Mouse (Mus musculus) small intestine, adult 2 months (tissue): ENCODE data around the gene Hsd17b14. TPM values are rescaled to one million over a fixed set of nuclear protein-coding genes. Genes with fewer than 3 reads are reported as not detected.
A peak's percentile ranks its signal among the peaks of the same experiment; 100 is the strongest.

ENCODE experiments used
- H3K27ac ChIP-seq: fragments of 200-500 bp; 2 replicates; pipeline ENCODE4 v1.5.1; 2012; ENCODE audit warnings: low read depth, low read length, control low read depth, inconsistent platforms; ENCODE audit not compliant: insufficient read depth
- H3K27me3 ChIP-seq: fragments of 200-500 bp; 2 replicates; pipeline ENCODE4 v1.6.1; 2012; ENCODE audit warnings: mild to moderate bottlenecking, moderate library complexity, low read length, inconsistent platforms; ENCODE audit not compliant: control insufficient read depth, insufficient read depth
- H3K36me3 ChIP-seq: fragments of 200-500 bp; 2 replicates; pipeline ENCODE4 v1.6.1; 2012; ENCODE audit warnings: mild to moderate bottlenecking, low read length, control low read depth, inconsistent platforms; ENCODE audit not compliant: control insufficient read depth, insufficient read depth
- H3K4me1 ChIP-seq: fragments of 200-500 bp; 2 replicates; pipeline ENCODE4 v1.6.1; 2012; ENCODE audit warnings: low read length, inconsistent platforms, mixed read lengths; ENCODE audit not compliant: control insufficient read depth, insufficient read depth, insufficient read length
- H3K4me3 ChIP-seq: fragments of 200-500 bp; 2 replicates; pipeline ENCODE4 v1.5.1; 2012; ENCODE audit warnings: low read depth, mild to moderate bottlenecking, control low read depth, inconsistent platforms, low read length, moderate library complexity
- CTCF ChIP-seq: fragments of 200-500 bp; IDR thresholded peaks from 2 replicates; pipeline ENCODE4 v1.5.1; 2012; ENCODE audit warnings: low read depth, mild to moderate bottlenecking, control low read depth, inconsistent platforms, low read length, moderate library complexity, mixed read lengths; ENCODE audit not compliant: insufficient replicate concordance, insufficient read length; ENCODE audit errors: extremely low read depth
- POLR2A ChIP-seq: fragments of 200-500 bp; IDR thresholded peaks from 2 replicates; pipeline ENCODE4 v1.6.1; 2012; ENCODE audit warnings: low read depth, mild to moderate bottlenecking, control low read depth, inconsistent platforms, low read length, moderate library complexity
- WGBS: fragments of 180-500 bp; shearing (Covaris S2); methylation state at CpG from one replicate; pipeline ENCODE4 v1.1.7; 2018; 5-methylcytosine and 5-hydroxymethylcytosine counted together
- polyA plus RNA-seq: library from polyadenylated mRNA; depleted of rRNA; stranded (reverse); fragments of >200 nt; gene quantifications from 2 replicates; pipeline ENCODE4 v1.2.3, GENCODE M21; 2012

The Hsd17b14 gene
- polyA plus RNA-seq, 1 experiment, result 0.25 TPM

- 2% methylated on average over 41 of the region's 42 CpGs for WGBS
Observed at GRCm38 (mm10) chr7:45570103-45570741, 15.5 kb downstream of the Hsd17b14 start, which contains the start of gene Bcat2. TSS of gene Bcat2 (plus strand) at chr7:45570153.

DNA sequence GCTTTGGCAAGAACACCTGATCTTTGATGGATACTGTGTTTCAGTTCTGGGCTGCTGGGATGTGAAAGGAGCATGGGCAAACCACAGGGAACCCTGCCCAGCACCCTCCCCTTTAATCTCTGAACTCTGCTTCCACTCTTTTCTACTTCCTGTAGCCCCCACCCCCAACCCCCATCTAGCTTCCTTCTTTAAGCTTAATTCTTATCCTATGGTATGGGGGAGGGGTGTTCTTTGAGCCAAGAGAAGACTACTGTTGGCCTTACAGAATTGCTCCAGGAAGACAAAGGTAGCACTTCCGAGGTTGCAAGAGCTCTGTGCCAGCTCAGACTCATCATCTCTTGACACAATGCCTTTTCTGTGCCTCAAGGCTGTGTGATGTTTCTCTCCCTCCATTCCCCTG lies 17.3 kb downstream of the Hsd17b14 start:
- 3% methylated on average over 1 of the region's 1 CpGs for WGBS

More at GRCm38 (mm10) chr7:45570103-45570741, 15.5 kb downstream of the Hsd17b14 start, which contains the start of gene Bcat2:
- peaks cover 27% of the 10 kb centered on the region for H3K4me1 ChIP-seq
- peaks cover 17% of the 10 kb centered on the region for H3K36me3 ChIP-seq
- peak within 1 kb of the TSS; percentile 73 for H3K27ac ChIP-seq
- no peaks in the 10 kb centered on the region for H3K27me3 ChIP-seq
- peak; percentile 13; the same call in 1 of the 2 replicates for TF ChIP-seq POLR2A
- no peak for TF ChIP-seq CTCF
- H3K4me3 ChIP-seq, result peak within 1 kb of the TSS; percentile 80

DNA sequence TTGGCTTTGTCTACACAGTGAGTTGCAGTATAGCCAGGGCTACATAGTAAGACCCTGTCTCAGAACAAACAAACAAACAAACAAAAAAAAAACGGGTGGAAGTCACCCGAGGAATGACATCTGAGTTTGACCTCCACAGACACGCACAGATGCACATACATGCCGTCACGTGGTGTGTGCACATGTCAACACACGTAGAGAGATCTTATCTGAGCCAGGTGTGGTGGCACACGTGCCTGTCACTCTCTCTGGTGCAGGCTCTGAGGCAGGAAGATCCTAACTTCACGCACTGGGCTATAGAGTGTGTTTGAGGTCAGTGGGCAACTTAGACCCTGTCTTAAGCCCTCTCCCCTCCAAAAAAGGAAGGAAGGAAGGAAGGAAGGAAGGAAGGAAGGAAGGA lies 19.3 kb downstream of the Hsd17b14 start:
- 26% methylated on average over 8 of the region's 8 CpGs for WGBS
- peaks cover 22% of the 10 kb centered on the region for H3K4me1 ChIP-seq
- peaks cover 20% of the 10 kb centered on the region for H3K36me3 ChIP-seq
- H3K27me3 ChIP-seq, result no peaks in the 10 kb centered on the region
- no peak for TF ChIP-seq POLR2A
- no peak for TF ChIP-seq CTCF
- H3K4me3 ChIP-seq, result peak overlapping the region; percentile 78
- peak overlapping the region; percentile 76; the same call in 1 of the 2 replicates for H3K27ac ChIP-seq

More for the DNA sequence above, 17.3 kb downstream of the Hsd17b14 start:
- Histone ChIP-seq H3K27ac (no peak overlapping the region), H3K4me1 (peaks cover 33% of the 10 kb centered on the region), H3K27me3 (no peaks in the 10 kb centered on the region), H3K4me3 (no peak overlapping the region), H3K36me3 (peaks cover 20% of the 10 kb centered on the region)
- TF ChIP-seq CTCF (no peak), POLR2A (no peak)

DNA sequence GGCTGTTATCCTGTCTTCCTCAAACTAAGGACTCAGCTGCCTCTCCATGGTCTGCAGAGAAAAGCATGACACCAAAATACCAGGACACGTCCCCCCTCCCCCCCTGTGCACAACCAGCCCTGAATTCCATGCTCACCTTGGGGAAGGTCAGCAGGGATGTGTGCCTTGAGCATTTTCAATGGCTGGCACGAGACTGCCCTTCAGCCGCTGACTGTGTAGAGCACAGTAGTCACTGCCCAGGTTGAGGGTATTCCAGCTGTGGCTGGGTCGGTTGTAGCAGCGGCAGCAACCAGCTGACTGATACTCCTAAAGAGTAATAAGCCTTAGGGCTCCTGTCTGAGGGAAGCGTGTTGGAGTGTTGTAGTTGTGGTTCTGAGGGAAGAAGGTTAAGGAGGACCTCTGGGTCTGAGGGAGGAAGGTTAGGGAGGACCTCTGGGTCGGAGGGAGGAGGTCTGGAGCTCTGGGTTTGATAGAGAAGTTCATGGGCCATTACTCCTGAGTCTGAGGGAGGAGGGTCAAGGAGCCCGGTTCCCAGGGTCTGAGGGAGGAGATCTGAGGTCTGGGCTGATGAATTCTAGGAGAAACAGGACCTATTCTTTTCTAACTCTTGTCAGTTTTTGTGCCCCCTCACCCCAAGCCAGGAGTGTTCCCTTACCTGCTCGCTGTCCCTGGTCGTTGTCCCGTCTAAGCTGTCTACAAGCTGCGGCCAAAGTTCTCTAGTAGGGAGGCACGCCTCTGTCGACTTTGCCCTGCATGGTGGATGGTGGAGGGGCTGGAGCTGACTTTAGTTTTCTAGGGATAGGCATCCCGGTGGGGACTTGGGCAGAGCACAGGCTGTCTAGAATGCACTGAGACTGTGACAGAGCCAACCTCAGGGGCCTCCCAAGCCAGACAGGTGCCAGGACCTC lies 20.0 kb downstream of the Hsd17b14 start:
- 37% methylated on average over 15 of the region's 15 CpGs for WGBS
- Histone ChIP-seq H3K36me3 (peaks cover 20% of the 10 kb centered on the region), H3K27ac (peak overlapping the region; percentile 76)

GRCm38 (mm10) chr7:45585923-45586322 lies 31.2 kb downstream of the Hsd17b14 start:
- Histone ChIP-seq H3K27me3 (no peaks in the 10 kb centered on the region), H3K36me3 (peaks cover 7% of the 10 kb centered on the region; the same call in 1 of the 2 replicates), H3K4me1 (no peaks in the 10 kb centered on the region; the same call in 1 of the 2 replicates), H3K27ac (no peak overlapping the region), H3K4me3 (no peak overlapping the region)
- no peak for TF ChIP-seq POLR2A
- WGBS, result 95% methylated on average over 6 of the region's 6 CpGs

More for the DNA sequence above, 20.0 kb downstream of the Hsd17b14 start:
- TF ChIP-seq POLR2A (peak; percentile 91; the same call in 1 of the 2 replicates), CTCF (no peak)
- Histone ChIP-seq H3K4me3 (peak overlapping the region; percentile 78), H3K4me1 (peaks cover 22% of the 10 kb centered on the region), H3K27me3 (no peaks in the 10 kb centered on the region)

GRCm38 (mm10) chr7:45587631-45588592 lies 33.2 kb downstream of the Hsd17b14 start:
- Histone ChIP-seq H3K4me3 (no peak overlapping the region), H3K36me3 (peaks cover 5% of the 10 kb centered on the region; the same call in 1 of the 2 replicates), H3K27me3 (no peaks in the 10 kb centered on the region), H3K27ac (no peak overlapping the region), H3K4me1 (no peaks in the 10 kb centered on the region; the same call in 1 of the 2 replicates)
- TF ChIP-seq POLR2A (no peak), CTCF (no peak)
- 94% methylated on average over 23 of the region's 23 CpGs for WGBS
